Mouse (Mus musculus) layer of hippocampus, postnatal 25 days (tissue): ENCODE results near the gene Exosc5. TPM values are rescaled to one million over a fixed set of nuclear protein-coding genes. Genes with fewer than 3 reads are reported as not detected.

ENCODE experiments used
- total RNA-seq, 2 experiments: library from RNA; stranded (reverse); gene quantifications; 2 replicates each; pipeline ENCODE4 v1.2.3; 2021

Exosc5 gene
- total RNA-seq, 2 experiments from 2014 or later, result 26.4 to 30.5 TPM

Other genes starting within 250 kb of the Exosc5 start
- not detected for gene Cxcl17, start 246.3 kb upstream of the Exosc5 start, total RNA-seq
- 1 to 10 TPM; 3.1 TPM for gene Ceacam1, start 181.6 kb upstream of the Exosc5 start, total RNA-seq
- under 1 TPM; 0.27 to 0.28 TPM for gene Ceacam2, start 119.3 kb upstream of the Exosc5 start, total RNA-seq
- under 1 TPM in 1 of 2 experiments, not detected in 1; 0.39 TPM for gene Erich4, start 43.3 kb upstream of the Exosc5 start, total RNA-seq
- 10 to 100 TPM; 48.7 to 54.5 TPM for gene Dmac2, start 39.8 kb upstream of the Exosc5 start, total RNA-seq
- 1 to 10 TPM; 2.0 to 2.3 TPM for gene B3gnt8, start 32.5 kb upstream of the Exosc5 start, total RNA-seq
- gene Bckdha, start 183 bp upstream of the Exosc5 start, total RNA-seq, result 10 to 100 TPM; 40.1 to 45.5 TPM
- gene Tmem91, start 16.0 kb downstream of the Exosc5 start, total RNA-seq, result 10 to 100 TPM; 12.7 to 16.5 TPM
- 10 to 100 TPM; 25.2 to 25.7 TPM for gene B9d2, start 21.6 kb downstream of the Exosc5 start, total RNA-seq
- gene Tgfb1, start 27.8 kb downstream of the Exosc5 start, total RNA-seq, result 1 to 10 TPM; 7.0 to 8.6 TPM
- 10 to 100 TPM; 54.6 to 58.5 TPM for gene Ccdc97, start 59.9 kb downstream of the Exosc5 start, total RNA-seq
- 100 to 1,000 TPM; 103 to 114 TPM for gene Hnrnpul1, start 95.6 kb downstream of the Exosc5 start, total RNA-seq
- 10 to 100 TPM; 37.2 to 43.5 TPM for gene Axl, start 129.5 kb downstream of the Exosc5 start, total RNA-seq
- gene Cyp2s1, start 157.7 kb downstream of the Exosc5 start, total RNA-seq, result 1 to 10 TPM; 1.2 to 1.3 TPM
- under 1 TPM; 0.19 to 0.27 TPM for gene Cyp2b10, start 238.5 kb downstream of the Exosc5 start, total RNA-seq